ENCODE assay signal across 19 mouse cellular contexts in the genomic region with DNA sequence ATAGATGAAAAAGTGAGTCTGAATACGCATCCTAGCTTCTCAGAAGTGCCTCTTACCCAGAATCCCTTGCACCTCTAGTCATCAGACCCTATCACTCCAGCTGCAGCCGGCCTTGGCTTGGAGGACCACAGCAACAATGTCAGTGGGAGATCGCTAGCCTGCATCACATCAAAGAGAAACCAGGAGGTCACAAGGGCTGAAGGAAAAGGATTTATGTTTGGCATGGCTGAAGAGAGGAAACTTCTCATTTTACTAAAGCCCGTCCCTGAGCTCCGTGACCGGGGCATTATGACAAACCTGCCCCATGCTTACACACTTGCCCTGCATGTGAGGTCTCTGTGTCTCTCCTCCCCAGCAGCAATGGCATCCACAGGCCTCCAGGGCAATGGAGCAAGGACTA.
DNase-seq lines count a peak whose midpoint lies in the region; ATAC-seq and TF ChIP-seq lines count a peak whose summit lies in the region.
"Had no signal": no experiment of that assay in that cellular context is flagged by ENCODE, and none has a peak within 500 bp of the region (broad histone marks: within the 10 kb centered on the region; RNA-seq: fewer than 3 reads in every experiment).

No protein-coding gene starts in this region.

- no peak overlapping the region for H3K9ac ChIP-seq in hindbrain, postnatal 0 days (replicated peaks; ENCODE audit: low read length)
- H3K9ac ChIP-seq in liver, adult 2 months (ENCODE audit: low read depth, low read length) = peak overlapping the region; percentile 44
- H3K9ac ChIP-seq in liver, postnatal 0 days (replicated peaks) = no peak overlapping the region
- H3K9ac ChIP-seq: forebrain, embryonic 15.5 days; hindbrain, embryonic 12.5 days; liver, embryonic 12.5 days; lung, embryonic 14.5 days had no signal

- 0 out of 2 replicates have a peak overlapping the region, but pooled peaks have one; percentile 23 for H3K27ac ChIP-seq in hindbrain, embryonic 10.5 days
- H3K27ac ChIP-seq in hindbrain, postnatal 0 days = no peak overlapping the region
- peak overlapping the region; percentile 98 for H3K27ac ChIP-seq in liver, adult 2 months (replicated peaks; ENCODE audit: insufficient read depth, low read depth, low read length)
- H3K27ac ChIP-seq in liver, postnatal 0 days (ENCODE audit: low read depth) = no peak overlapping the region
- no peak overlapping the region for H3K27ac ChIP-seq in cerebellum, adult 2 months (ENCODE audit: insufficient read depth, low read length)
- no peak overlapping the region for H3K27ac ChIP-seq in midbrain, embryonic 10.5 days (replicated peaks)
- H3K27ac ChIP-seq: forebrain, embryonic 15.5 days; hindbrain, embryonic 12.5 days; liver, embryonic 12.5 days had no signal

- no peak for ATAC-seq in hindbrain, postnatal 0 days
- no peak for ATAC-seq in liver, postnatal 0 days
- ATAC-seq: forebrain, embryonic 15.5 days; inflammation-experienced regulatory T-cells, adult 6 months; liver, embryonic 12.5 days had no signal

- TF ChIP-seq CTCF in hindbrain, postnatal 0 days (IDR thresholded peaks at IDR 0.05; ENCODE audit: low read depth) = no peak
- no peak; the same call in 1 of the 2 replicates for TF ChIP-seq CTCF in liver, adult 2 months (IDR thresholded peaks at IDR 0.05; ENCODE audit: low read depth, low read length)
- no peak for TF ChIP-seq CTCF in liver, postnatal 0 days (IDR thresholded peaks at IDR 0.05; ENCODE audit: low read depth)
- TF ChIP-seq CTCF in cerebellum, adult 2 months (IDR thresholded peaks at IDR 0.05; ENCODE audit: borderline replicate concordance, insufficient read depth, low read depth, low read length) = no peak

- peak; percentile 64 to 82 for DNase-seq in adrenal gland, adult (ENCODE audit: inconsistent age in 2 of 2, low spot score in 1 of 2)
- DNase-seq in adrenal gland, postnatal 4 days (ENCODE audit: low spot score in 2 of 2) = no peak
- DNase-seq in hindbrain, embryonic 10.5 days (ENCODE audit: low spot score) = no peak
- no peak for DNase-seq in hindbrain, postnatal 0 days (ENCODE audit: low spot score)
- no peak for DNase-seq in liver, adult 2 months (ENCODE audit: extremely low read depth, low read depth, low spot score)
- no peak for DNase-seq in liver, postnatal 0 days
- DNase-seq in cerebellum, adult 2 months = no peak
- no peak for DNase-seq in midbrain, embryonic 10.5 days (ENCODE audit: low spot score)
- DNase-seq: cerebellum, adult 11 months; cerebellum, postnatal 14 days; heart, postnatal 10 days; lung, embryonic 14.5 days; lung, postnatal 4 days; right cerebral cortex, adult 18-20 months had no signal

- TF ChIP-seq POLR2A in liver, adult 2 months (IDR thresholded peaks at IDR 0.05; ENCODE audit: extremely low read depth, insufficient read depth, low read length) = no peak
- no peak for TF ChIP-seq POLR2A in cerebellum, adult 2 months (IDR thresholded peaks at IDR 0.05; ENCODE audit: borderline replicate concordance, insufficient read depth, low read length)

- H3K36me3 ChIP-seq in hindbrain, embryonic 10.5 days = no peaks in the 10 kb centered on the region
- no peaks in the 10 kb centered on the region for H3K36me3 ChIP-seq in hindbrain, postnatal 0 days (ENCODE audit: insufficient read depth, low read length)
- H3K36me3 ChIP-seq in liver, adult 2 months (ENCODE audit: control insufficient read depth, insufficient read depth, low read length) = no peaks in the 10 kb centered on the region
- no peaks in the 10 kb centered on the region for H3K36me3 ChIP-seq in liver, postnatal 0 days (replicated peaks; ENCODE audit: insufficient read depth, low read length)
- no peaks in the 10 kb centered on the region for H3K36me3 ChIP-seq in midbrain, embryonic 10.5 days
- H3K36me3 ChIP-seq: forebrain, embryonic 15.5 days; hindbrain, embryonic 12.5 days; liver, embryonic 12.5 days had no signal

- no peaks in the 10 kb centered on the region for H3K79me2 ChIP-seq in liver, adult 2 months (ENCODE audit: control insufficient read depth, insufficient read depth, low read length)

- H3K4me3 ChIP-seq in hindbrain, embryonic 10.5 days = no peak overlapping the region
- H3K4me3 ChIP-seq in hindbrain, postnatal 0 days (ENCODE audit: low read length) = no peak overlapping the region
- no peak overlapping the region for H3K4me3 ChIP-seq in liver, adult 2 months (ENCODE audit: insufficient read depth, low read depth, low read length)
- H3K4me3 ChIP-seq in liver, postnatal 0 days (ENCODE audit: low read depth, low read length) = no peak overlapping the region
- H3K4me3 ChIP-seq in cerebellum, adult 2 months (replicated peaks; ENCODE audit: insufficient read depth, low read depth, low read length) = no peak overlapping the region
- no peak overlapping the region for H3K4me3 ChIP-seq in midbrain, embryonic 10.5 days
- H3K4me3 ChIP-seq: forebrain, embryonic 15.5 days; hindbrain, embryonic 12.5 days; liver, embryonic 12.5 days had no signal

- TF ChIP-seq EP300 in liver, postnatal 0 days (IDR thresholded peaks at IDR 0.05; ENCODE audit: low read depth) = no peak

- H3K4me1 ChIP-seq in hindbrain, embryonic 10.5 days (replicated peaks) = peaks cover 50% of the 10 kb centered on the region
- peaks cover 29% of the 10 kb centered on the region for H3K4me1 ChIP-seq in hindbrain, postnatal 0 days (ENCODE audit: insufficient read depth, low read length)
- H3K4me1 ChIP-seq in liver, adult 2 months (ENCODE audit: control insufficient read depth, insufficient read depth, low read length) = peaks cover 31% of the 10 kb centered on the region
- peaks cover 26% of the 10 kb centered on the region for H3K4me1 ChIP-seq in liver, postnatal 0 days (ENCODE audit: insufficient read depth)
- peaks cover 13% of the 10 kb centered on the region for H3K4me1 ChIP-seq in cerebellum, adult 2 months (ENCODE audit: control insufficient read depth, insufficient read depth, low read length)
- H3K4me1 ChIP-seq in midbrain, embryonic 10.5 days = peaks cover 38% of the 10 kb centered on the region

- WGBS in hindbrain, embryonic 10.5 days = 73% methylated on average over 6 of the region's 6 CpGs
- 68% methylated on average over 6 of the region's 6 CpGs for WGBS in hindbrain, postnatal 0 days
- WGBS in liver, adult 2 months = 93% methylated on average over 6 of the region's 6 CpGs
- WGBS in liver, postnatal 0 days (ENCODE audit: insufficient replicate concordance) = 88% methylated on average over 6 of the region's 6 CpGs
- 93% methylated on average over 6 of the region's 6 CpGs for WGBS in cerebellum, adult 2 months
- WGBS in midbrain, embryonic 10.5 days = 57% methylated on average over 6 of the region's 6 CpGs

- H3K9me3 ChIP-seq in hindbrain, embryonic 10.5 days = no peaks in the 10 kb centered on the region
- no peaks in the 10 kb centered on the region for H3K9me3 ChIP-seq in hindbrain, postnatal 0 days (ENCODE audit: low read length)
- H3K9me3 ChIP-seq in liver, postnatal 0 days (ENCODE audit: low read length) = no peaks in the 10 kb centered on the region
- no peaks in the 10 kb centered on the region for H3K9me3 ChIP-seq in midbrain, embryonic 10.5 days (replicated peaks)
- H3K9me3 ChIP-seq: forebrain, embryonic 15.5 days; hindbrain, embryonic 12.5 days; liver, embryonic 12.5 days had no signal

- no peak overlapping the region for H3K4me2 ChIP-seq in hindbrain, postnatal 0 days (ENCODE audit: low read depth, low read length)
- H3K4me2 ChIP-seq in liver, postnatal 0 days (ENCODE audit: low read depth, low read length) = no peak overlapping the region
- H3K4me2 ChIP-seq: forebrain, embryonic 15.5 days; hindbrain, embryonic 12.5 days; liver, embryonic 12.5 days; lung, embryonic 14.5 days; midbrain, embryonic 11.5 days had no signal

- no peaks in the 10 kb centered on the region for H3K27me3 ChIP-seq in hindbrain, embryonic 10.5 days (ENCODE audit: insufficient read depth, poor library complexity, severe bottlenecking)
- H3K27me3 ChIP-seq in hindbrain, postnatal 0 days (ENCODE audit: insufficient read depth, low read length) = no peaks in the 10 kb centered on the region
- H3K27me3 ChIP-seq in liver, adult 2 months (ENCODE audit: control insufficient read depth, insufficient read depth, low read length) = no peaks in the 10 kb centered on the region
- H3K27me3 ChIP-seq in liver, postnatal 0 days (ENCODE audit: insufficient read depth, low read length) = no peaks in the 10 kb centered on the region
- no peaks in the 10 kb centered on the region for H3K27me3 ChIP-seq in cerebellum, adult 2 months (ENCODE audit: control insufficient read depth, insufficient read depth, low read length)
- H3K27me3 ChIP-seq in midbrain, embryonic 10.5 days (ENCODE audit: low read depth, poor library complexity, severe bottlenecking) = no peaks in the 10 kb centered on the region; the same call in 1 of the 2 replicates
- H3K27me3 ChIP-seq: forebrain, embryonic 15.5 days; hindbrain, embryonic 12.5 days; liver, embryonic 12.5 days had no signal

Comparison
In these comparisons a context has a peak if more than half of its experiments do, and no peak if none do; other contexts are left out.
1. DNase-seq: peak in adrenal gland, adult (2 of 2); none in adrenal gland, postnatal 4 days (0 of 2), hindbrain, embryonic 10.5 days (single experiment), hindbrain, postnatal 0 days (single experiment), liver, adult 2 months (single experiment), liver, postnatal 0 days (single experiment), cerebellum, adult 2 months (0 of 2) and midbrain, embryonic 10.5 days (single experiment).
2. H3K27ac ChIP-seq: peak in hindbrain, embryonic 10.5 days (single experiment) and liver, adult 2 months (single experiment); none in hindbrain, postnatal 0 days (single experiment), liver, postnatal 0 days (single experiment), cerebellum, adult 2 months (single experiment) and midbrain, embryonic 10.5 days (single experiment).